Mouse (Mus musculus) embryonic fibroblast, embryonic 13.5 days (primary cell): ENCODE results near the gene Cbx3.

Experiments used
- CTCF ChIP-seq: IDR thresholded peaks from 2 replicates; pipeline ENCODE4 v1.5.1; 2011; ENCODE audit warnings: mild to moderate bottlenecking, control low read depth, low read length, moderate library complexity, borderline replicate concordance; ENCODE audit not compliant: insufficient read depth
- POLR2A ChIP-seq: IDR thresholded peaks from 2 replicates; pipeline ENCODE4 v1.6.1; 2011; ENCODE audit warnings: low read depth, mild to moderate bottlenecking, control low read depth, low read length, moderate library complexity

DNA sequence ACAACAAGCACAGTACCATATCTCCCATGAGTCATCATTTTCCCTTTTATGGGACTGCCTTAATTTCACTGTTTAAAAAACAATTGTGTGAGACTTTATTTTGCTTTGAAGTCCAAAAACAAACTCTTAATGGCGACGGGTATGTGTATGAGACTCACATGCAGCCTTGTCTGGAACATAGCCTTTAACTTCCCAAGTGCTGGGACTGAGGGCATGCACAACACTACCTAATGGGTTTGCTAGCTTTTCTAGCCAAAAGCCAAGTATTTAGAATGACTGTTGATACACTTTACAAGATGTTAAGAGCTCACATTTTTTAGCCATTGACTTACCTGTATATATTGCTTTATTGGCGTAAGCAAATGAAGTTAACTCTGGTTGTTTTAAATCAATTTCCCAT, 9.8 kb upstream of the Cbx3 start:
- no peak for TF ChIP-seq POLR2A
- no peak for TF ChIP-seq CTCF
